Mouse (Mus musculus): ENCODE measurements around the gene Itk. TPM values are rescaled to one million over a fixed set of nuclear protein-coding genes. Genes with fewer than 3 reads are reported as not detected.

The Itk gene
- polyA plus RNA-seq, 2 experiments from 2014 or later, result 102 to 115 TPM

Other genes starting within 250 kb of the Itk start
- gene Nipal4, start 223.0 kb downstream of the Itk start, polyA plus RNA-seq (2017; shearing (Covaris generic)), result under 1 TPM in 1 of 2 experiments, not detected in 1; 0.41 TPM
- under 1 TPM; 0.71 to 0.94 TPM for gene Fndc9, start 154.0 kb downstream of the Itk start, polyA plus RNA-seq (2017; shearing (Covaris generic))
- gene Cyfip2, start 76.7 kb downstream of the Itk start, polyA plus RNA-seq (2017; shearing (Covaris generic)), result 10 to 100 TPM; 66.7 to 74.4 TPM
- gene Fam71b, start 7.0 kb upstream of the Itk start, polyA plus RNA-seq (2017; shearing (Covaris generic)), result not detected
- 10 to 100 TPM; 41.5 to 42.1 TPM for gene Med7, start 47.4 kb upstream of the Itk start, polyA plus RNA-seq (2017; shearing (Covaris generic))
- gene Havcr2, start 65.4 kb upstream of the Itk start, polyA plus RNA-seq (2017; shearing (Covaris generic)), result 1 to 10 TPM; 5.5 to 8.1 TPM
- gene Gm12169, start 134.7 kb upstream of the Itk start, polyA plus RNA-seq (2017; shearing (Covaris generic)), result 1 to 10 TPM in 1 of 2 experiments, not detected in 1; 1.7 TPM
- not detected for gene BC053393, start 182.0 kb upstream of the Itk start, polyA plus RNA-seq (2017; shearing (Covaris generic))
- not detected for gene Dppa1, start 239.7 kb upstream of the Itk start, polyA plus RNA-seq (2017; shearing (Covaris generic))